In genomic region chr10:44069131-44069530, GRCm38 (mm10) we compare ENCODE assay signal across 11 mouse cellular contexts.
DNase-seq lines count a peak whose midpoint lies in the region; ATAC-seq lines count a peak whose summit lies in the region.
"Had no signal": no experiment of that assay in that cellular context is flagged by ENCODE, and none has a peak within 500 bp of the region (broad histone marks: within the 10 kb centered on the region; RNA-seq: fewer than 3 reads in every experiment).

No protein-coding gene starts in this region.

- H3K4me2 ChIP-seq in hindbrain, embryonic 14.5 days (replicated peaks): no peak overlapping the region
- H3K4me2 ChIP-seq: lung, embryonic 14.5 days; neural tube, embryonic 13.5 days had no signal

- no peaks in the 10 kb centered on the region for H3K36me3 ChIP-seq in hindbrain, embryonic 14.5 days (replicated peaks; ENCODE audit: control insufficient read depth, insufficient read depth)
- H3K36me3 ChIP-seq: neural tube, embryonic 13.5 days had no signal

- ATAC-seq in hindbrain, embryonic 14.5 days (ENCODE audit: low FRiP score): no peak

- peak; percentile 58 for DNase-seq in 416B (ENCODE audit: low read depth)
- DNase-seq in MEL-GATA-1-ER (ENCODE audit: extremely low read depth, low read depth): peak; percentile 87
- DNase-seq in liver: peak; percentile 27
- DNase-seq in skeletal muscle tissue, adult 2 months (ENCODE audit: low read depth, low spot score): peak; percentile 3
- no peak for DNase-seq in left cerebral cortex, postnatal 25 days (ENCODE audit: low spot score in 2 of 2)
- DNase-seq in kidney, postnatal 14 days: no peak
- DNase-seq in hindbrain, embryonic 14.5 days (ENCODE audit: low spot score): no peak
- DNase-seq in right cerebral cortex, postnatal 10 days (ENCODE audit: low spot score in 2 of 2): no peak
- DNase-seq: lung, embryonic 14.5 days had no signal

- no peak overlapping the region for H3K4me3 ChIP-seq in hindbrain, embryonic 14.5 days (replicated peaks; ENCODE audit: low read length)
- H3K4me3 ChIP-seq: neural tube, embryonic 13.5 days had no signal

- H3K27me3 ChIP-seq in hindbrain, embryonic 14.5 days (ENCODE audit: control insufficient read depth, insufficient read depth, low read length): no peaks in the 10 kb centered on the region
- H3K27me3 ChIP-seq: neural tube, embryonic 13.5 days had no signal

- H3K9ac ChIP-seq in hindbrain, embryonic 14.5 days: no peak overlapping the region
- H3K9ac ChIP-seq: lung, embryonic 14.5 days; neural tube, embryonic 13.5 days had no signal

- intact Hi-C loops in left cerebral cortex, postnatal 25 days (cut with DNase I): no loop called here

- no peak overlapping the region for H3K27ac ChIP-seq in hindbrain, embryonic 14.5 days
- H3K27ac ChIP-seq: kidney, postnatal 0 days; neural tube, embryonic 13.5 days had no signal

- no peaks in the 10 kb centered on the region for H3K4me1 ChIP-seq in hindbrain, embryonic 14.5 days (replicated peaks; ENCODE audit: control insufficient read depth, insufficient read depth, low read length)
- H3K4me1 ChIP-seq: neural tube, embryonic 13.5 days had no signal

- 87% methylated on average over 7 of the region's 7 CpGs for WGBS in hindbrain, embryonic 14.5 days

- H3K9me3 ChIP-seq in hindbrain, embryonic 14.5 days (ENCODE audit: control insufficient read depth, low read length): no peaks in the 10 kb centered on the region
- H3K9me3 ChIP-seq: neural tube, embryonic 13.5 days had no signal

Comparison
In these comparisons a context has a peak if more than half of its experiments do, and no peak if none do; other contexts are left out.
1. DNase-seq: peak in 416B (single experiment), MEL-GATA-1-ER (single experiment), liver (single experiment) and skeletal muscle tissue, adult 2 months (single experiment); none in left cerebral cortex, postnatal 25 days (0 of 2), kidney, postnatal 14 days (single experiment), hindbrain, embryonic 14.5 days (single experiment) and right cerebral cortex, postnatal 10 days (0 of 2).